Mouse (Mus musculus): Measurements from ENCODE around the gene Hdac5.

The Hdac5 gene

DNA sequence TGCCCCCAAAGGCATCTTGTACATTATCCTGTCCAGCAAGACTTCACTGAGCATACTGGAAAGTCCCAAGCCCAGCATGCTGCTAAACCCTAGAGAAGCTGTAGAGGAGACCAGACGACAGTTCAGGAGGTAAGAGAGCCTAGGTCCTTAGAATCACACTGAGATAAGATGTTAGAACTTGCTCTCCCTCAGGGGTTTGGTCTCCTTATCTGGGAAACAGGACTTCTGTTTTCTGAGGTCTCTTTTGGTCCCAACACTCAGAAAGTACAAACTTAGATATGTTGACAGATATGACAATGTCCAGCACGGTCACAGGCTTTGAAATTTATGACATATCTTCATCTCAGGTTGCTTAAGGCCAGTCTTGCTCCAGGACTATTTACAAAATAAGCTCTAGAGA, 6.1 kb upstream of the Hdac5 start:
- DNase-seq = no peak

DNA sequence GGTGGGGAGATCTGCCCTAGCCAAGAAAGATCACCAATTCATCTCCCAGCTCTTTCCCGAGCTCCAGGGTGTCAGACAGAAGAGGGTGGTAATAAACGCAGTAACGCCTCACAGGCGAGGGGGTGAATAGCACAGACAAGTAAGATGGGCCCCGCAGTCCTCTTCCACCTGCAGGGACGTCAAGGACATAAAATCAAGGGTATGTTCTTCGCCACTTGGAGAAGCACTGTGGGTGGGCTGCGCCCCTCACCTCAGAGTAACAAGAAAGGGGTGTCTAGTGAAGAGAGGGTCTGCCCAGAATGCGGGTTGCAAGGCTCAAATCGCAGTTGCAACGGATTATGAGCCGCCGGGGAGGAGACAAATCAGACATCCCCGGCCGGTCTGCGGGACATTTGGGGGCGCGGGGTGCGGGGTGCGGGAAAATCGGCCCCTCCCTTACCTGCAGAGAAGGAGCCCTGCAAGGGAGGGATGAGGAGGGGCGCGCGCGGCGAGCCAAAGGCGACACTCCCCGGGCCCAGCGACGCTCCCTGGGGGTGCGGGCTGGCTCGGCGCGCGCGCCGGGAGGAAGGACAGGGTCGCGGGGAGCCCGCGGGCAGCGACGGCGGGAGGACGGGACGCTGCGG, 524 bp downstream of the Hdac5 start:
- no peak for DNase-seq

DNA sequence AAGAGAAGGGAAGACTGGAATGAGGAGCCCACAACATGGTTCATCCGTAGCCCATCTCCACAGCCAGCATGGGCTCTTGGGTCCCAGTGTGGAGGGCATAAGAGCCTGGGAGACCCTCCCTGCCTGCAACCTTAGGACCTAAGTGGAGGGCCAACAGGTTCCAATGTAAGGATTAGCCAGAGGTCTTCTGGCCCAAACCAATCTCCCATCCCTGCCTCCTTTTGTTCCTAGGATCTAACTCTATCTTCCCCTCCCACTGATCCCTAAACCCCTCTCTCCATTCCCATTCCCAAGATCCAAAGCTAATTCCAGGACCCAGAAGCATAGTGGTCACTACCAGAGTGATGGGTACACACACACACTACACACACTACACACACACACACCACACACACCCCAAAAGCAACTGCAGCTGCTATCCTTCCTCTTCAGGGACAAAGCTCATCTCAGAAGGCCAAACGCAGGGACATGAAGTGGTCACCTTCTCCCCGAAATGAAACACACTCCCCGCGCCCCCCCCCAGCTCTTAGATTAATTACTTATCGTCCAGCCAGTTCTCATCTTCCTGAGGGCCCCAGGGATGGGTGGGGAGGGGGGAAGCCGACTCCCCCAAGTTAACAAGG, 1.2 kb downstream of the Hdac5 start:
- no peak for DNase-seq

DNA sequence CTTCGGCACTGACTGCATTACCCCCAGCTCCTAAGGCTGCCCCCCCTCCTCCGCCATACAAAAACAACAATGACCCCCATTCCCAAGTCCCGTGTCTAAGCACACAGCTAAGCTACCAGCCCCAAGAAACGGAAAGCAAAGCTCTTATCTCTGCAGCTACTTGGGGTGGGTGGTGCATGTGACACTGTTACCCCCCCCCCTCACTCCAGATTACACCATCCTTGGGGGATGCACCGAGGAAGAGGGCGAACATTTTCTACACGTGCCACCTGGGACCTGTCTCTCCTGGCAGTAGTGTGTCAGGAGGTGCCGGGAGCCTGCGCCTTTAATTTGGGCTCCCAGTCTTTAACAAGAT, 1.8 kb downstream of the Hdac5 start:
- DNase-seq = no peak

GRCm38 (mm10) chr11:102227270-102228190, 2.4 kb downstream of the Hdac5 start:
- DNase-seq = no peak

GRCm38 (mm10) chr11:102226067-102226978, 3.6 kb downstream of the Hdac5 start:
- no peak for DNase-seq

DNA sequence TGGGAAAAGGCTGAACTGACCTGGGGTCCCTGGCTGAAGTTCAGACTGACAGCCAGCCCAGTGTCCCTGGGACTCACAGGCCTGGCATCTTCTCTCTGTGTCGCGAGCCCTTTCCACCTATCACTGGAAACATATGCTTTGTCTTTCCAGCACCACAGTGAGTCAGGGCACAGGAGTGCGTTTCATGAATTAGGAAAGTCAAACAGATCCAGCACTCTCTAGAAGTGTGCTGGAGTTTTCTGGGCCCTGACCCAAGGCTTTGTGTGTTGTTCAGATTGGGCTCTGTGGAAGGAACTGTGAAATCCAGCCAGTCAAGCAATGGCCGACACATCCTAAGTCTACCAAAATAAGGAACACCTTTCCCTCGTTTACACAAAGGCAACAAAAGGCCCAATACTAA, 4.7 kb downstream of the Hdac5 start:
- DNase-seq = no peak

DNA sequence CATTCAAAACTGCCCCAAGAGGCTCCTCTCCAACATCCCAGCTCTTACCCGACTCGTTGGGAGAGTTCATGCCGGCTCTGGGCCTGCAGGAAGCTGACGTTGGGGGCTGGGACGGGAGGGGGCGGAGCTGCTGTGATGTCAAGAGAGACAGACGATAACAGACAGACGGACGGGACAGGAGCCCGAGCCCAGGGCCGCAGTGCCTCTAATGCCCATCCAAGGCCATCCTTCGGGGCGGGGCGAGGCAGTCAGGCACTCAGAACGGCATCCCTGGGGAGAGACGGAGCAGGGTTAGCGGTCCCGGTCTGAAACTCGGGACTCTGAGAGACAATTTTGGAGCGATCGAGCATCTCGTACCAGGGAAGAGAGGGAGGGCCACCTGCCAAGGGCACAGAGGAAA, 5.3 kb downstream of the Hdac5 start:
- no peak for DNase-seq

DNA sequence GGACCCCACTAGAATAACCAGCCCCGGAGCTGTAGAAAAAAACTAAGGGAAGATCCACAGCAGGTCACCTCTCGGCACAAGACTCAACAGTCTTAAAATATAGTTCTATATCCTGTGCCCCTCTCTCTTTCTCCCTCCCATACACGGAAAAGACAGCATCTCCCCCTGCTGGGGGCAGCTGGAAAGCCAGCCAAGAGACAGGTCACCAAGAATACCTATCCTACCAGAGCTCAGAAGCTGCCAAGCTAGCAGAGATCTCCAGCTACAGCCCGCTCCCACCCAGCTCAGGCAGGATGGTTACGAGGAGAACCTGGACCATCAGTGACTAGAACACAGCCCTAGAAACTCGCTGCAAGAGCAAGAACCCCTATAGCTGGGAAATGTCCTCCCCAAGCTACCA, 6.8 kb downstream of the Hdac5 start:
- no peak for DNase-seq

- peak; percentile 72 for DNase-seq
Observed at GRCm38 (mm10) chr11:102221954-102222351, 8.0 kb downstream of the Hdac5 start.

GRCm38 (mm10) chr11:102221243-102221953, 8.6 kb downstream of the Hdac5 start:
- DNase-seq = no peak

- DNase-seq = no peak
Observed at GRCm38 (mm10) chr11:102220451-102220850, 9.5 kb downstream of the Hdac5 start.

DNA sequence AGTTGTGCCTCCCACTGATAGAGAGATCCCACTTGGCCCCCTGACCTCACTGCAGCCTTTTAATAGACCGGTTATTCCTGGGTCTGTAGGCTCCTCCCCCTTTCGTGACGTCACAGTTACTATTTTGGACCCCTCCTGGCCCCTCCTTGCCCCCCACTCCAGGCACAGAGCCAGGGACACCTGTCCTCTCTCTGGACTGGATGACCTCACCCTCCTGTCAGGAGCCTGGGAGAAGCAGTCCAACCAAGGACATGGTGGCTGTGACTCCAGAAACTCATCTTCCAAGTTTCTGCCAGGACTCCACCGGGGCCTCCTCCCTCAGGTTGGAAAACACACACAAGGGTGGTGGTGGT, 10.0 kb downstream of the Hdac5 start:
- DNase-seq = no peak

DNA sequence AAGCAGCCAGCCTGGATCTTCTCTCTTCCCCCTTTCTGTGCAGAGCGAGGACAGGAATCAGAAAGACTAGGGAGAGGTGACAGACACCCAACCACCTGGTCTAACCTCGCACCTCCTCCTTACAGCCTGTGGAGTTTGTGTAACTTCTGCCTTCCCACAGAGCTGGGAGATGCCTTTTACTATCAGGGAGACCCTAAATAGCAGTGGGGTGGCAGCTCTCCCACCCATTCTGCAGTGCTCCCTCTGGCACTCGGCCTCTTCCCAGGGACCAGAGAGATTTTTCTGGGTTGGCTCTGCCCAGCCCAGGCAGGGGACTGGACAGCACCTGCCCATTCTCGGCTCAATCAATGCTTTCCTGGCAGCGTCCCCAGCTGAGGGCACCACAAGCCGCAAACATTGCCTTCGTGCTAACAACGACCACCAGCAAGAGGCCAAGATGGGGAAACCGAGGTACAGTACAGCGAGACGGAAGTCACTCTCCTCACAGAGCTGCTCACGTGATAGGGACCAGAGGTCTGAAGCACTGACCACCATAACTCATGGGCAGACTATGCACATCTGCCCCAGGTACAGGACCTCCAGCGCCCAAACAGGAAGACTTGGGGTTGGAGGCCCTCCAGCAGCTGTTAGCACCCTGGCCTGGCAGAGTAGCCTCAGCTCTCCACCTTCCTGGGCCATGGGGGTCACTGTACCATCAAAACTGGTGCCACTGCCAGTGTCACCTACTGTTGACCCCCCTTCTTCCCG, 10.5 kb downstream of the Hdac5 start:
- peak; percentile 50 for DNase-seq

- DNase-seq = peak; percentile 99
Observed at GRCm38 (mm10) chr11:102218783-102219182, 11.2 kb downstream of the Hdac5 start.

DNA sequence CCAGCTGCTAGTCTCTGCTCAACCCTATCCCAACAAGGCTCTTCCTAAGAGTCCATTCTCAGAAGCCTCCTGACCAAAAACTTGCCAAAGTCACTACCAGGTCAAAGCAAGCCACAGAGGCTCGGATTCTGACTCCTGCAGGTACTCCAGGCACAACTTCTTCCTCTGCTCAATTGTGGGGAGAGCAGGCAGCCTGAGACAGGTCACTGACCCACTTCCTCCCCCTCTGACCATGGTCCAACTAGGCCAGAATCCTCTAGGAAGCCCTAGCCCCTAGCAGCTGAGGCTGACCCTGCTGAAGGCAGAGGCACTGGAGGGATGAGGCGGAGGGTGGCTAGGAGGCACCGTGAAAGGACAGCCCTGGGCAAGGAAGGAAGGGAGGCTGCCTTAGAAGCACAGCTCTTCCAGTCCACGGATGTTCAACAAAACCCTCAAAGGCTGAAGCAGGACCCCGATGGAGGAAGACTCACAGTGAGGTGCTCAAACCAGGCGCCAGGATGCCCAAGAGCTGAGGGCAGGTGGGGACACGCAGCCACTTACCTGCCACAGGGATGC, 12.0 kb downstream of the Hdac5 start:
- DNase-seq = no peak

GRCm38 (mm10) chr11:102217396-102217795, 12.6 kb downstream of the Hdac5 start:
- no peak for DNase-seq

- DNase-seq = no peak
Observed at GRCm38 (mm10) chr11:102216886-102217240, 13.1 kb downstream of the Hdac5 start.

GRCm38 (mm10) chr11:102216056-102216885, 13.7 kb downstream of the Hdac5 start:
- DNase-seq = peak; percentile 89

GRCm38 (mm10) chr11:102215511-102215910, 14.5 kb downstream of the Hdac5 start:
- DNase-seq = no peak
